Mouse (Mus musculus): Measurements from ENCODE around the gene Grk4.

Gene Grk4

GRCm38 (mm10) chr5:34659686-34660590, at the start of gene Grk4, which contains the start of gene Nop14:
Gene Grk4, plus strand, starts transcription at chr5:34660379.
Gene Nop14, minus strand, starts transcription at chr5:34660148.
- under 1% methylated on average over 60 of the region's 60 CpGs for WGBS

DNA sequence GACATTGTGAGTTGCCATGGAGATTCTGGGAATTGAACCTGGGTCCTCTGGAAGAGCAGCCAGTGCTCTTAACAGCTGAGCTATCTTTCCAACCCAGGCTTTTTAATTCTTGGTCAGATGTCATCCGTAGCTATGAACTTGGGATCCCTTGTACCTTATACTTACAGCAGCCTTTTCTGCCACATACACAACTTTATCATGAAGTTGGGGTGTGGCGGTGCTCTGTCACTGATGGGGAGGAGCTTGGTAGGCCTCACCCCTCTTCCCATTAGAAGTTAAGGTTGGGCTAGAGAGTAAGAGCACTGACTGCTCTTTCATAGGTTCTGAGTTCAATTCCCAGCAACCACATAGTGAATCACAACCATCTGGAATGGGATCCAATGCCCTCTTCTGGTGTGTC, 27.2 kb upstream of the Grk4 start:
- 99% methylated on average over 2 of the region's 2 CpGs for WGBS

- 45% methylated on average over 4 of the region's 4 CpGs for WGBS
Measured at GRCm38 (mm10) chr5:34633641-34634040, 26.5 kb upstream of the Grk4 start.

DNA sequence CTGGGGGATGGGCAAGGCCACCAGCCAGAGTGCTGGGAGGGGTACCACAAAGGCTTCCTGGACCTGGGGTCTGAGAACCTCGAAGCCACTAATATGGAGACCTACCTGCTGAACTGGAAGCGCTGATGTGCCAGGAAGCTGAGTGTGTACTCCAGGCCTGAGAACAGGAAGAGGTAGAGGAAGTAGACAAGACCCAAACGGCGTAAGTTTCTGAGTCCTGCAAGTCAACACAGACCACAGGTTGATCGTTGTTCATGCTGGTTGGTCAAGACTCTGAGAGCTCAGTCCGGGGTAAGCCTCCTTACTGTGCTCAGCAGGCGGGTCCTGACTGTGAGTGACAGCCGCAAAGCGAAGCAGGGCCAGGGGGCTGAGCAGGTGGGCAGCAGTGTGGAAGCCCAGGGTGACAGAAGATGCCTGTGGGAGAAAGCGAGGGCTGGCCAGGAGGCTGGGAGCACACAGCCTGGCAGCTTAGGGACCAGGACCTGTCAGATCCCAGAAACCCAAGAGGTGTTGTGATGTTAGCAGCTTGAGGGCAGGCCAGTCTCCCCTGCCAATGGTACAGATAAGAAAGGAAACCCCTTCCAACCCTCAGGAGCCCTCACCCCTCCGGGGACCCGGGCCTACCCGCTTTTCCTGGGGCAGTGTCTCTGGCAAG, 25.3 kb upstream of the Grk4 start:
- WGBS = 86% methylated on average over 13 of the region's 13 CpGs

- WGBS = 59% methylated on average over 10 of the region's 10 CpGs
Measured at GRCm38 (mm10) chr5:34635665-34636192, 24.4 kb upstream of the Grk4 start.

- under 1% methylated on average over 48 of the region's 48 CpGs for WGBS
Measured at GRCm38 (mm10) chr5:34636481-34637287, 23.5 kb upstream of the Grk4 start, which contains the start of gene Mfsd10. Gene Mfsd10, minus strand, starts transcription at chr5:34637212.

DNA sequence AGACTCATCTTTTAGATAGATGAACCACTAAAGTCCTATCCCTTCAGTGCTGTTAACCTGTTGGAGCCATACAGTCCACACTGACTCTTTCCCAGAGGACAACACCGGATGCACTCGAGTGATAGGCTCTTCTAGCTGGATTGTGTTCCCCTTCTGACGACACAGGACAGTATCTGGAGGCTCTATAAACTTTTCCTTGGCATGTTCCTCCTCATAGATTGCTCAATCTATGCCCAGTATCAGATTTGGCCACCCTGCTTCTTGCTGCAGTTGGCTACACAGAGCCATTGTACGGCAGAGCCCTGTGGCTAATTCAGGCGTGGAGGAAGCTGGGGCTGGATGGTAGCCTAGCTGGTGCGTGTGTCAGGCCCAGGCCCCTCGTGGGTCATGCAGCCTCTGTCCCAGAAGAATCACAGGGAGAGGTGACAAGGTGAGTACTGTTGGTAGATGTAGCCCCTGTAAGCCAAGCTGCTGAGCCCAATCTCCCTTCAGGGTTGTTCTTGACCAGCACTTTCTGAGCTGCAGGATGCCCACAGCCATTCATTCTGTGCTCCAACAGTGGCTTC, 22.5 kb upstream of the Grk4 start:
- WGBS = 71% methylated on average over 7 of the region's 7 CpGs

- 76% methylated on average over 3 of the region's 3 CpGs for WGBS
Measured at GRCm38 (mm10) chr5:34641991-34642390, 18.2 kb upstream of the Grk4 start.

DNA sequence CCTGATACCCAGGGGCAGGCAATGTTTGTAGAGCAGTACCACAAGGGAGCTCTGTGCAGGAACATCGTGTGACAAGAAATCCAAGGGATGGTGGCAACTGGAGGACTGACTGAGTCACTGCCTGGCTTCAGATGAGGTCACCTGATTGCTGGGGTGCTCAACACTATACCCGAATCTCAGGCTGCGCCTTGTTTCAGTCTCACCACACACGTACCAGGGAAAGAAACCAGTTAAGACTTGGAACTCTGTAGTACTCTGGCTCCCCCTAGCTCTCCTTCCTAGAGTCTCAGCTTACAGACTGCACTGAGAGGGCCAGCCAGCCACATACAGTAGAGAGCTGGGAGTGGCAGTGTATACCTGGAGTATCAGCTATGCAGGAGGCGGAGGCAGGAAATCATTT, 17.2 kb upstream of the Grk4 start:
- 39% methylated on average over 5 of the region's 5 CpGs for WGBS

- WGBS = 33% methylated on average over 4 of the region's 4 CpGs
Measured at GRCm38 (mm10) chr5:34647581-34647980, 12.6 kb upstream of the Grk4 start.

GRCm38 (mm10) chr5:34652961-34653360, 7.2 kb upstream of the Grk4 start:
- WGBS = 91% methylated on average over 5 of the region's 5 CpGs

DNA sequence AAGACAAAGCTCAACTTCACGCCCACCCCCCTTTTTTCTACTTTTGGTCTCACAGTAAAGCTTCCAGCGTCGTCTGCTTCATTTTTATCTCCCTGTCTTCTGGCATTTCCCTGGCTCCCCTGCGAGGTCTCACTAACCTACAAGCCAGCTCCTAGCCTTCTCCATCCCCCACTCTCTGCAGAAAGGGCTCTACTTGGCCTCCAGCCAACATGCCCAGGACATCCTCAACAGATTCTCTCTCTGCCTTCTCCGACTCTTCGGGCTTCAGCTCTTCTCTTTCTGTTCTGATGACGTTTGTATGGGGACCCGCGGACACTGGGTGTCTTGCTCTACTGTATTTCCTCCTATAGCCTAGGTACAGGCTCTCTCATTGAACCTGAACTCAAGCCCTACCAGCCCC, 5.3 kb upstream of the Grk4 start:
- WGBS = 61% methylated on average over 9 of the region's 9 CpGs

DNA sequence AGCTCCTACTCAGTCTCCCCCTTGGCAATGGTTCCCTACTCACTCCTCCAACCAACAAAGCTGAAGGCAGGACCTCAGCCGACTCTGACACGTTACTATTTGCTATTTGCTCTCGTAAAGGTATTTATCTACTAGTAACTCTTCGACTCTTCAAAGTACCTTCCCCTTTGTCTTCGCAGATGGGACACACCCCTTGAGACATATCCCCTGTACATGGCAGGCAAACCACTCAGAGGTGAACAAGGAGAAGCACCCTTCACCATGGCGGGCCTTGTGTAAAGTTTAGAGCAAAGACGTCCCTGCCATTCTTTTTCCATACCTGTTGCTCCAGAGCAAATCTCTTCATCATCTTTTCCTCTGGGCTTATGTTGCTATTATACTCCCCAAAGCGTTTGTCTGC, 2.6 kb upstream of the Grk4 start:
- WGBS = 91% methylated on average over 8 of the region's 8 CpGs

GRCm38 (mm10) chr5:34660591-34661130, 482 bp downstream of the Grk4 start:
- under 1% methylated on average over 57 of the region's 57 CpGs for WGBS

- WGBS = 89% methylated on average over 4 of the region's 4 CpGs
Measured at GRCm38 (mm10) chr5:34661909-34662308, 1.7 kb downstream of the Grk4 start.

DNA sequence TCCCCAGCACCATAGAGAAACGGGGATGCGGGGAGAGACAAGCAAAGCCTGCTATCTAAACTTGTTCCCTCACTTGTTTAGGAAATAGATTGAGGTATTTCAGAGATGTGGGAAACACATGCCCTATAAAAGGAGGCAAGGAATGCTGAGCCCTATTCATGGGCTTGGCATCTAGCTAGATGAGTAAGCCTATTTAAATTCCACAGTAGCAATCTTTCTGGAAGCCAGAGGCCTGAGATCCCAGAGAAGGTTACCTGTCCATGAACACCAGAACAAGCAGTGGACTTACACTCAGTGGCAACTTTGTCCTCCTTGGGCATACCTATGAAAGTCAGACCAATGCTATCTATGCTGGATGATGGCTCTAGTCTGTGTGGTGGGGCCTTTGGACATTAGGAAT, 3.1 kb downstream of the Grk4 start:
- WGBS = 84% methylated on average over 2 of the region's 2 CpGs

DNA sequence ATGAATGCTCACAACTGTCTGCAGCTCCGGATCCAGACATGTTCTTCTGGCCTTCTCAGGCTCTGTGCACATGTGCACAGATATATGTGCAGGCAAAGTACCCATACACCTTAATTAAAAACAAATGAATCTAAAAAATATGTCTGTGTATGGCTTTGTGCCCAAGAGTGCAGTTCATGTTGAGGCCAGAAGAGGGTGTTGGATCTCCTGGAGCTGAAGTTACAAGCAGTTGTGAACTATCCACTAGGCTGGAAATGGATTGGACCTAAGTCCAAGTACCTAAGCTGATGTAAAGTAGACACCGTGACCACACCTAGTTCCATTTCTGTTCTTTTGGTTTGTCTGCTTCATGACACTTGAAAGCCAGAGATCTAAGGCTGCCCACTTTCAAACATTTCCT, 9.3 kb downstream of the Grk4 start:
- WGBS = 95% methylated on average over 2 of the region's 2 CpGs

DNA sequence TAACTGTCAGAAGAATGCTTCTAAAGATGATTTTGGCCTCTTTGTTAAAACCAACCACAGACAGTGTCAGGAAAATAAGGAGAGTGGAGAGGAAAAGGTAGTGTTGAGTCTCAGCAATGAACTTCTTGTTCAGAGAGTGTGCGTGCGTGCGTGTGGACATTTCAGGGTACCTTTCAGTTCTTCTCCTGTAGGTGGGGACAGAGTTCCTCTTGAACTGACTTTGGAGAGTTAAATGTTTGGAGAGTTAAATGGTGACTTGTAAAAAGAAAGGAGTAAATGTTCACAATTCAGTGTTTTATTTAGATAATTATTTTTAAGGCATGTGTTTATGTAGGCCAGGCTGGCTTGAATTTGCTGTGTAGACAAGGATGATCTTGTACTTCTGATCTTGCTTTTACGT, 10.1 kb downstream of the Grk4 start:
- 79% methylated on average over 4 of the region's 4 CpGs for WGBS

DNA sequence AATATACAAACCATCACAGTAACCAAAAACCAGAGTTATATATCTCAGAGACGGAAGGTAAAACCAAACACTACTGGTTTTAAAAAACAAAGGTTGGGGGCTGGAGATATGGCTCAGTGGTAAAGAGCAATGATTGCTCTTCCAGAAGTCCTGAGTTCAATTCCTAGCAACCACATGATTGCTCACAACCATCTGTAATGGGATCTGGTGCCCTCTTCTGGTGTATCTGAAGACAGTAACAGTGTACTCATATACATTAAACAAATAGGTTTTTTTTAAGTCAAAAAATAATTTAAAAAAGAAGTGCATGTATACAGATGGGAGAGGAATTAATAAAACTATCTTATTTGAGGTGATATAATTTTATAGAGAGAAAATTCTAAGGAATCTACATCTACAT, 29.7 kb downstream of the Grk4 start:
- 98% methylated on average over 1 of the region's 1 CpGs for WGBS

DNA sequence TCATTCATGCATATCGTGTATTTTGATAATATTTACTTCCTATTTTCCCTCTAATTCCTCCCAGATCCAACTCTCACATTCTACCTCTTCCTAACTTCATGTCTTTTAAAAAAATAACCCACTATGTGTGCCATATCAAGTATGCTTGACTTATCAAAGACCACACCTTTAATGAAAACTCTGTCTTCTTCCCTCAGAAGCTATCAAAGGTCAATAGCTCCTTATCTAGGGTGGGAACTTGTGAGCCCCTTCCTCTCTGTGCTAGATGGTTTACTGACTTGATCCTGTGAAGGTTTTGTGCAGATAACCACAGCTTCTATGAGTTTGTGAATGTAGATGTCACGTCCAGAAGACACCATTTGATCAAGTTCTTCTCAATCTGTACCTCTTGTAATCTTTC, 32.6 kb downstream of the Grk4 start:
- WGBS = 86% methylated on average over 2 of the region's 2 CpGs

DNA sequence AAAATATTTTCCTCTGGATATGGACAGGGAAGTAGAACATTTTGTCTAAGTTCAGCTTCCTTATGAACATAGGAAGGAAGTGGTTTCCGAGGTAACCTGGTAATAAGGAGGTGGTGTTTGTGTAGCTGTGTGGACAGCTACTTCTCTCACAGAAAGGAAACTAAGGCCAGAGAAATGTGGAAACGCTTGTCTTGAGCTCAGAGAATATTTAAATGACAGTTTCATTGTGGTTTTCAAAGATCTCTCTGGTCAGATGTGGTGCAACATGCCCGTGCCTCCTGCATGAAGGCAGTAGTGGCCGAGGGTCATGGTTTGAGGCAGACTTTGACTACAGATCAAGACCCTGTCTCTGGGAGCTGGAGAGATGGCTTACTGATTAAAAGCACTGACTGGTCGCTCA, 35.3 kb downstream of the Grk4 start:
- 71% methylated on average over 5 of the region's 5 CpGs for WGBS
